15 mouse cellular contexts compared by ENCODE assay signal in genomic region chr6:91727361-91727760, GRCm38 (mm10). TPM values are rescaled to one million over a fixed set of nuclear protein-coding genes. Genes with fewer than 3 reads are reported as not detected.
A peak's percentile ranks its signal among the peaks of the same experiment; 100 is the strongest.
DNase-seq lines count a peak whose midpoint lies in the region; ATAC-seq and TF ChIP-seq lines count a peak whose summit lies in the region.
"Had no signal": no experiment of that assay in that cellular context is flagged by ENCODE, and none has a peak within 500 bp of the region (broad histone marks: within the 10 kb centered on the region; RNA-seq: fewer than 3 reads in every experiment).

No protein-coding gene starts in this region.

- H3K4me2 ChIP-seq in heart, embryonic 12.5 days: no peak overlapping the region
- H3K4me2 ChIP-seq in forebrain, embryonic 13.5 days: no peak overlapping the region
- H3K4me2 ChIP-seq: hindbrain, embryonic 12.5 days; liver, embryonic 13.5 days; neural tube, embryonic 12.5 days had no signal

- DNase-seq in heart, adult 11 months: peak; percentile 95
- no peak for DNase-seq in left cerebral cortex, adult 2 months (ENCODE audit: extremely low spot score in 1 of 2, low spot score in 2 of 2)
- no peak for DNase-seq in left cerebral cortex, postnatal 4 days
- DNase-seq in kidney, postnatal 36 days: peak; percentile 85 to 87
- no peak for DNase-seq in right cerebral cortex, postnatal 25 days
- DNase-seq: liver, embryonic 13.5 days; lung, postnatal 14 days; thymus, postnatal 25 days had no signal

- H3K27ac ChIP-seq in heart, embryonic 12.5 days (ENCODE audit: poor library complexity, severe bottlenecking): no peak overlapping the region
- peak overlapping the region; percentile 51 for H3K27ac ChIP-seq in left cerebral cortex, adult 2 months
- peak overlapping the region; percentile 52; the same call in 1 of the 2 replicates for H3K27ac ChIP-seq in brown adipose tissue, adult 24 weeks (replicated peaks; ENCODE audit: low read depth, low read length)
- H3K27ac ChIP-seq in forebrain, embryonic 13.5 days: no peak overlapping the region
- H3K27ac ChIP-seq: forebrain, embryonic 10.5 days; liver, embryonic 13.5 days; neural tube, embryonic 12.5 days had no signal

- no peaks in the 10 kb centered on the region for H3K9me3 ChIP-seq in heart, embryonic 12.5 days (replicated peaks)
- H3K9me3 ChIP-seq in forebrain, embryonic 13.5 days (replicated peaks): no peaks in the 10 kb centered on the region
- H3K9me3 ChIP-seq: forebrain, embryonic 10.5 days; hindbrain, embryonic 12.5 days; liver, embryonic 13.5 days; neural tube, embryonic 12.5 days had no signal

- no peak for TF ChIP-seq CTCF in left cerebral cortex, adult 2 months (IDR thresholded peaks at IDR 0.05)

- H3K4me1 ChIP-seq in heart, embryonic 12.5 days (replicated peaks): peaks cover 40% of the 10 kb centered on the region
- H3K4me1 ChIP-seq in brown adipose tissue, adult 24 weeks (ENCODE audit: control insufficient read depth, insufficient read depth, insufficient read length, low read length): peaks cover 35% of the 10 kb centered on the region
- peaks cover 45% of the 10 kb centered on the region for H3K4me1 ChIP-seq in forebrain, embryonic 13.5 days
- H3K4me1 ChIP-seq: liver, embryonic 13.5 days had no signal

- H3K27me3 ChIP-seq in heart, embryonic 12.5 days (replicated peaks): no peaks in the 10 kb centered on the region
- H3K27me3 ChIP-seq in forebrain, embryonic 13.5 days: no peaks in the 10 kb centered on the region
- H3K27me3 ChIP-seq: hindbrain, embryonic 12.5 days; liver, embryonic 13.5 days; neural tube, embryonic 12.5 days had no signal

- 40% methylated on average over 1 of the region's 1 CpGs for WGBS in heart, embryonic 12.5 days
- WGBS in forebrain, embryonic 13.5 days: 71% methylated on average over 1 of the region's 1 CpGs

- H3K36me3 ChIP-seq in heart, embryonic 12.5 days: peaks cover 78% of the 10 kb centered on the region
- peaks cover 72% of the 10 kb centered on the region for H3K36me3 ChIP-seq in forebrain, embryonic 13.5 days (ENCODE audit: poor library complexity, severe bottlenecking)

- ATAC-seq in heart, embryonic 12.5 days (ENCODE audit: insufficient number of reproducible peaks, low FRiP score): no peak
- no peak for ATAC-seq in forebrain, embryonic 13.5 days
- ATAC-seq: midbrain, embryonic 16.5 days had no signal

- no peak overlapping the region for H3K4me3 ChIP-seq in heart, embryonic 12.5 days
- no peak overlapping the region for H3K4me3 ChIP-seq in left cerebral cortex, adult 2 months
- H3K4me3 ChIP-seq in brown adipose tissue, adult 24 weeks (ENCODE audit: insufficient read depth, low read depth, low read length): no peak overlapping the region
- H3K4me3 ChIP-seq in forebrain, embryonic 13.5 days: no peak overlapping the region
- H3K4me3 ChIP-seq: forebrain, embryonic 10.5 days; hindbrain, embryonic 12.5 days; liver, embryonic 13.5 days; neural tube, embryonic 12.5 days had no signal

- no peak overlapping the region for H3K9ac ChIP-seq in heart, embryonic 12.5 days
- no peak overlapping the region for H3K9ac ChIP-seq in forebrain, embryonic 13.5 days
- H3K9ac ChIP-seq: hindbrain, embryonic 12.5 days; liver, embryonic 13.5 days had no signal

- intact Hi-C loops in left cerebral cortex, adult 2 months (cut with DNase I): no loop called here
- intact Hi-C loops in left cerebral cortex, postnatal 4 days (cut with DNase I): no loop called here

RNA-seq across cellular contexts. Expression of gene Slc6a6, which starts 43.5 kb away (rescaled TPM):
- 79.1 and 85.8 TPM in 2 replicates for polyA plus RNA-seq in heart, embryonic 12.5 days (2016; fragmentation: Nextera tagmentation; extraction: Ambion mirVana)
- 100 to 1,000 TPM; 127 to 147 TPM for total RNA-seq in left cerebral cortex, adult 2 months (2021)
- total RNA-seq in left cerebral cortex, postnatal 4 days (2021): 100 to 1,000 TPM; 214 to 227 TPM
- 33.0 and 38.9 TPM in 2 replicates for polyA plus RNA-seq in brown adipose tissue, adult 24 weeks (2012; ENCODE audit: insufficient read depth, insufficient read length, missing spikeins)
- 68.2 and 73.1 TPM in 2 replicates for polyA plus RNA-seq in forebrain, embryonic 13.5 days (2015; fragmentation: Nextera tagmentation; extraction: Ambion mirVana)

Comparison
In these comparisons a context has a peak if more than half of its experiments do, and no peak if none do; other contexts are left out.
1. DNase-seq: peak in heart, adult 11 months (single experiment) and kidney, postnatal 36 days (2 of 2); none in left cerebral cortex, adult 2 months (0 of 2), left cerebral cortex, postnatal 4 days (single experiment) and right cerebral cortex, postnatal 25 days (single experiment).
2. H3K27ac ChIP-seq: peak in left cerebral cortex, adult 2 months (single experiment) and brown adipose tissue, adult 24 weeks (single experiment); none in heart, embryonic 12.5 days (single experiment) and forebrain, embryonic 13.5 days (single experiment).